Mouse (Mus musculus) heart, postnatal 4 days (tissue): ENCODE results near the gene Cep162. TPM values are rescaled to one million over a fixed set of nuclear protein-coding genes. Genes with fewer than 3 reads are reported as not detected.

Experiments
- DNase-seq: peaks from one replicate; pipeline ENCODE4 v3.0.0; 2021
- total RNA-seq, 2 experiments: library from RNA; stranded (reverse); gene quantifications; 2 replicates each; pipeline ENCODE4 v1.2.3; 2021

Cep162 gene
- total RNA-seq, 2 experiments from 2014 or later: 3.7 to 4.2 TPM

DNA sequence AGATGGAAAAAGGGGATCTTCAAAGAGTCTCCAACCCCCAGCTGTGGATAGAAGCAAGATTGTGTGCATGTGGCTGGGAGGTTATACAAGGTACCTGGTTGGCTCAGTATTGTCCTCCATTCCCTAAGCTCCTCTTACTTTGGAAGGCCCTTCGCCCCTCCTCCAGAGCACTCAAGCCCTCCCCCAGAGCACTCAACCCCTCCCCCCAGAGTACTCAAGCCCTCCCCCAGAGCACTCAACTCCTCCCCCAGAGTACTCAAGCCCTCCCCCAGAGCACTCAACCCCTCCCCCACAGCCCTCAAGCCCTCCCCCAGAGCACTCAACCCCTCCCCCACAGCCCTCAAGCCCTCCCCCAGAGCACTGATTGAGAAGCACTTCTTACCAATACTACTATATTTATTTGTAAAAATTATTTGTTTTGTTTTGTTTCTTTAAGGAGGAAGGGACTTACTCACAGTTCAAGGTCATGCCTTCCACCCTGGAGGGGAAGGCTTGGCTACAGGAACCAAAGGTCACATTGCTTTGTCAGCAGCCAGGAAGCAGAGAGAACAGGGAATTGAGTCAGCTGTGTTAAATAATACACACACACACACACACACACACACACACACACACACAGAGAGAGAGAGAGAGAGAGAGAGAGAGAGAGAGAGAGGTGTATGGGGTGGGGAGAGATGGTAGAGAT, 102.6 kb downstream of the Cep162 start:
- DNase-seq: no peak

- no peak for DNase-seq
Measured at GRCm38 (mm10) chr9:87147927-87148326, 107.4 kb downstream of the Cep162 start.

- no peak for DNase-seq
Measured at GRCm38 (mm10) chr9:87146400-87146799, 108.9 kb downstream of the Cep162 start.

- no peak for DNase-seq
Measured at GRCm38 (mm10) chr9:87145671-87146070, 109.7 kb downstream of the Cep162 start.

DNA sequence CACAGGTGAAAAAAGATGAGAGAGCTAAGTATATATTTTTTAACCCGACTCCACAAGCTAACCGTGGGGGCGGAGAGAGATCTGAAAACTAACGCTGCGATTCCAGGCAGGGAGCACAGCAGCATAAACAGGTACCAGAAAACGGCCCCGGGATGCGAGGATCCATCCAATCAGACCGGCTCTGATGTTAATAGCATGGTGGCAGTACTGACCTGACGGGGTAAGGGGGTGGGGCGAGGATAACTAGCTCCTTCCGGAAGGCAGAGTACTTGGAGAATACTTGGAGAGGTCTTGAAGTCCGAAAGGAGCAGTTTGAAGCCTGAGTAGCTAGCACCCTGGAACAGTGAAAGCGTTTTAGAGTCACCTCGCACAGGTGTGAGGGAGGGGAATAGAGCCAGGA, 110.2 kb downstream of the Cep162 start:
- no peak for DNase-seq

GRCm38 (mm10) chr9:87144532-87144931, 110.8 kb downstream of the Cep162 start:
- peak; percentile 13 for DNase-seq

DNA sequence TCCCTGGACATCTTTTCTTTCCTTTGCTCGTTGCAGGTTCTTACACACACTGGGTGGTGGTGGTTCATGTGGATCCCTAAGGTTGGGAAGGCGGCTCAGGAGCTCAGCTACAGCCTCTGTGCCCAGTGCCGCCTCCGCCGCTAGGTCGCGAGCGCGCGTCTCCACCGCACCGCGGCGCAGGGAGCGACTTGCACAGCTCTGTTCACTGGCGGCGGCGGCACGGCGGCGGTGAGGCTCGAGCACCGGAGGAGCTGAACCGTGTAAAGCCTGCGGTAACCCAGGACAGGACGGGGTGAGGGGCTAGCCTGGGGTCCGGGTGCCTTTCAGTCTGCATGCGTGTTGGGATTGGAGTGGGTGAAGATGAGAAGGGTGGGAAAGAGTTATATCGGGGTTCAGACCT, 111.2 kb downstream of the Cep162 start, which contains the start of gene Mrap2:
Gene Mrap2, plus strand, starts transcription at position 201 of the 400 bp plus-strand sequence.
- DNase-seq: peak; percentile 66

DNA sequence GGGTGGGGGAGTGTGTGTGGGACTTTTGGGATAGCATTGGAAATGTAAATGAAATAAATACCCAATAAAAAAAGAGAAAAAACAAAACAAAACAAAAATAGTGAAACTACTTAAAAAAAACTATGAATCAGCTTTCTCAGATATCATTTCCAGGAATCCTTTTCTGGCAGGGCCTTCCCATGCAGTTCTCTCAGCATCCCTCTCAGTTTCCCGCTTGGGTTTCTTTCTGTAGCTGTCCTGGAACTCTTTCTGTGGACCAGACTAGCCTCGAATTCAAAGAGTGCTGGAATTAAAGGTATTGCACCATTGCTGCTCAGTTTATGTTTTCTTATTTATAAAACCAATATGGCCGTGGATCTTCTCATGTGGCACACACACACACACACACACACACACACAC, 112.3 kb downstream of the Cep162 start:
- DNase-seq: no peak

Other genes starting within 250 kb of the Cep162 start
- not detected for gene Ripply2, start 240.0 kb downstream of the Cep162 start, total RNA-seq
- 10 to 100 TPM; 27.6 to 29.8 TPM for gene Cyb5r4, start 233.5 kb downstream of the Cep162 start, total RNA-seq
- 1 to 10 TPM; 1.3 TPM for gene Mrap2, start 111.2 kb downstream of the Cep162 start, total RNA-seq